Mouse (Mus musculus) skeletal muscle tissue, adult 2 months (tissue): ENCODE results near the gene Rab42.

Experiments
- DNase-seq: peaks from one replicate; pipeline ENCODE4 v3.0.0-alpha.2; 2012; ENCODE audit warnings: low read depth, low spot score

Rab42 gene

GRCm38 (mm10) chr4:132302939-132303479 lies at the start of gene Rab42:
Rab42 (minus strand) TSS chr4:132303385.
- peak; percentile 28 for DNase-seq

- no peak for DNase-seq
These were observed 49.6 kb upstream of the Rab42 start for GRCm38 (mm10) chr4:132352739-132353138.

- no peak for DNase-seq
These were observed 48.2 kb upstream of the Rab42 start for GRCm38 (mm10) chr4:132351401-132351800.

- no peak for DNase-seq
These were observed 47.7 kb upstream of the Rab42 start for GRCm38 (mm10) chr4:132350854-132351253.

- DNase-seq: no peak
These were observed 47.0 kb upstream of the Rab42 start for GRCm38 (mm10) chr4:132350123-132350740.

- no peak for DNase-seq
These were observed 46.4 kb upstream of the Rab42 start for GRCm38 (mm10) chr4:132349495-132350122.

- DNase-seq: no peak
These were observed 43.5 kb upstream of the Rab42 start for GRCm38 (mm10) chr4:132346661-132347060.

- DNase-seq: no peak
These were observed 43.1 kb upstream of the Rab42 start for GRCm38 (mm10) chr4:132346261-132346660.

GRCm38 (mm10) chr4:132345843-132346212 lies 42.6 kb upstream of the Rab42 start:
- no peak for DNase-seq

GRCm38 (mm10) chr4:132345135-132345842 lies 42.1 kb upstream of the Rab42 start:
- peak; percentile 88 for DNase-seq

- no peak for DNase-seq
These were observed 41.4 kb upstream of the Rab42 start for GRCm38 (mm10) chr4:132344403-132345134.

- no peak for DNase-seq
These were observed 38.3 kb upstream of the Rab42 start for GRCm38 (mm10) chr4:132341451-132341850.

- DNase-seq: no peak
These were observed 35.8 kb upstream of the Rab42 start for GRCm38 (mm10) chr4:132338943-132339342.

GRCm38 (mm10) chr4:132332880-132333279 lies 29.7 kb upstream of the Rab42 start:
- no peak for DNase-seq

- no peak for DNase-seq
These were observed 28.8 kb upstream of the Rab42 start for GRCm38 (mm10) chr4:132331960-132332359.

GRCm38 (mm10) chr4:132329835-132330354 lies 26.7 kb upstream of the Rab42 start:
- DNase-seq: no peak

GRCm38 (mm10) chr4:132329115-132329834 lies 26.1 kb upstream of the Rab42 start, which contains the start of gene Trnau1ap:
Trnau1ap (minus strand) TSS chr4:132329538.
- DNase-seq: peak; percentile 86

- no peak for DNase-seq
These were observed 25.3 kb upstream of the Rab42 start for GRCm38 (mm10) chr4:132328391-132328982.

GRCm38 (mm10) chr4:132326481-132326880 lies 23.3 kb upstream of the Rab42 start:
- no peak for DNase-seq

GRCm38 (mm10) chr4:132315711-132316110 lies 12.5 kb upstream of the Rab42 start:
- DNase-seq: no peak
